Mouse (Mus musculus) liver, embryonic 11.5 days (tissue): Measurements from ENCODE around the gene Hoxa3. TPM values are rescaled to one million over a fixed set of nuclear protein-coding genes. Genes with fewer than 3 reads are reported as not detected.

Source experiments
- microRNA counts: library from miRNA; unstranded; fragments of <30 nt; microRNA quantifications from one replicate; lab custom pipeline; 2015
- microRNA-seq: library from miRNA; unstranded; fragments of <30 nt; microRNA quantifications from one replicate; pipeline ENCODE4, GENCODE M21; 2017; ENCODE audit warnings: borderline number of aligned reads
- polyA plus RNA-seq: library from polyadenylated mRNA; unstranded; fragments of >200 nt; fragmentation: Nextera tagmentation; extraction: Ambion mirVana; gene quantifications from 2 replicates; pipeline ENCODE4 v1.2.1, GENCODE M21; 2014

Gene Hoxa3
- polyA plus RNA-seq, 1 experiment from 2014 or later, result 2.9 TPM

MicroRNAs within 50 kb of the gene (microRNA counts, 519-probe panel; counts per million panel counts)
- 4,109 counts per million, percentile 23 among the panel's probes with 10 or more counts for microRNA mmu-miR-196b (lab: Ali Mortazavi, UCI)

Small RNA genes within 50 kb of the gene (microRNA-seq; reads per million reads assigned to microRNA genes)
- 2,272 reads per million, percentile 82 among the genes with 10 or more reads in this experiment for gene Mir196b

Other genes with a start within 250 kb of the Hoxa3 start
- 33.9 and 35.5 TPM in 2 replicates for gene Skap2, start 200.8 kb downstream of the Hoxa3 start, polyA plus RNA-seq
- 2.6 and 3.2 TPM in 2 replicates for gene Hoxa1, start 55.0 kb downstream of the Hoxa3 start, polyA plus RNA-seq
- gene Hoxa2, start 48.5 kb downstream of the Hoxa3 start, polyA plus RNA-seq, result 4.3 and 4.5 TPM in 2 replicates
- gene 5730596B20Rik, start 35.8 kb downstream of the Hoxa3 start, polyA plus RNA-seq, result 0.60 and 1.0 TPM in 2 replicates
- gene Hoxa4, start 21.6 kb downstream of the Hoxa3 start, polyA plus RNA-seq, result 2.3 and 3.1 TPM in 2 replicates
- 8.0 and 9.7 TPM in 2 replicates for gene Hoxa5, start 8.7 kb downstream of the Hoxa3 start, polyA plus RNA-seq
- 0.45 and 0.71 TPM in 2 replicates for gene Hoxa6, start 4.6 kb downstream of the Hoxa3 start, polyA plus RNA-seq
- not detected in 2 replicates for gene Gm28308, start within 50 bp of the Hoxa3 start, polyA plus RNA-seq
- gene Hoxa7, start 8.5 kb upstream of the Hoxa3 start, polyA plus RNA-seq, result 2.7 and 3.1 TPM in 2 replicates
- 1.8 and 2.2 TPM in 2 replicates for gene Hoxa9, start 17.8 kb upstream of the Hoxa3 start, polyA plus RNA-seq
- 0.91 and 2.2 TPM in 2 replicates for gene Hoxa10, start 27.5 kb upstream of the Hoxa3 start, polyA plus RNA-seq
- gene Hoxa11, start 32.5 kb upstream of the Hoxa3 start, polyA plus RNA-seq, result 0.18 and 0.26 TPM in 2 replicates
- 0.15 and 0.30 TPM in 2 replicates for gene Hoxa13, start 47.5 kb upstream of the Hoxa3 start, polyA plus RNA-seq
- 0.12 TPM in 1 of 2 replicates, not detected in the other for gene Evx1, start 100.2 kb upstream of the Hoxa3 start, polyA plus RNA-seq